Mouse (Mus musculus) neural tube, embryonic 10.5 days (tissue): ENCODE data around the gene Vangl1.
A peak's percentile ranks its signal among the peaks of the same experiment; 100 is the strongest.

Source experiments
- DNase-seq: peaks from one replicate; pipeline ENCODE4 v3.0.0-alpha.2; 2017; ENCODE audit warnings: low spot score; ENCODE audit errors: extremely low spot score

Gene Vangl1

GRCm38 (mm10) chr3:102198446-102198845 is 6.0 kb downstream of the Vangl1 start:
- no peak for DNase-seq

- DNase-seq: peak; percentile 50
These were observed 6.7 kb downstream of the Vangl1 start for GRCm38 (mm10) chr3:102197746-102198145.

GRCm38 (mm10) chr3:102197152-102197551 is 7.3 kb downstream of the Vangl1 start:
- no peak for DNase-seq

- no peak for DNase-seq
These were observed 8.3 kb downstream of the Vangl1 start for GRCm38 (mm10) chr3:102196166-102196565.

GRCm38 (mm10) chr3:102195762-102196161 is 8.7 kb downstream of the Vangl1 start:
- DNase-seq: no peak

- DNase-seq: peak; percentile 51
These were observed 10.0 kb downstream of the Vangl1 start for GRCm38 (mm10) chr3:102194291-102195051.

GRCm38 (mm10) chr3:102193488-102194290 is 10.8 kb downstream of the Vangl1 start:
- DNase-seq: peak; percentile 56

GRCm38 (mm10) chr3:102192621-102193020 is 11.9 kb downstream of the Vangl1 start:
- DNase-seq: no peak

GRCm38 (mm10) chr3:102191575-102191974 is 12.9 kb downstream of the Vangl1 start:
- DNase-seq: no peak

GRCm38 (mm10) chr3:102190642-102191041 is 13.9 kb downstream of the Vangl1 start:
- DNase-seq: no peak

GRCm38 (mm10) chr3:102190015-102190414 is 14.5 kb downstream of the Vangl1 start:
- peak; percentile 59 for DNase-seq

- DNase-seq: no peak
These were observed 15.5 kb downstream of the Vangl1 start for GRCm38 (mm10) chr3:102188972-102189371.

- no peak for DNase-seq
These were observed 17.1 kb downstream of the Vangl1 start for GRCm38 (mm10) chr3:102187401-102187800.

- DNase-seq: no peak
These were observed 19.8 kb downstream of the Vangl1 start for GRCm38 (mm10) chr3:102184721-102185120.

- no peak for DNase-seq
These were observed 21.9 kb downstream of the Vangl1 start for GRCm38 (mm10) chr3:102182601-102183000.

- DNase-seq: no peak
These were observed 23.3 kb downstream of the Vangl1 start for GRCm38 (mm10) chr3:102181191-102181590.

GRCm38 (mm10) chr3:102180746-102181145 is 23.7 kb downstream of the Vangl1 start:
- no peak for DNase-seq

- DNase-seq: no peak
These were observed 24.6 kb downstream of the Vangl1 start for GRCm38 (mm10) chr3:102179869-102180268.

GRCm38 (mm10) chr3:102177837-102178615 is 26.5 kb downstream of the Vangl1 start:
- no peak for DNase-seq

- no peak for DNase-seq
These were observed 28.4 kb downstream of the Vangl1 start for GRCm38 (mm10) chr3:102176116-102176515.

GRCm38 (mm10) chr3:102175701-102176100 is 28.8 kb downstream of the Vangl1 start:
- no peak for DNase-seq
